Mouse (Mus musculus): ENCODE data around the gene Ptchd4.

Gene Ptchd4

DNA sequence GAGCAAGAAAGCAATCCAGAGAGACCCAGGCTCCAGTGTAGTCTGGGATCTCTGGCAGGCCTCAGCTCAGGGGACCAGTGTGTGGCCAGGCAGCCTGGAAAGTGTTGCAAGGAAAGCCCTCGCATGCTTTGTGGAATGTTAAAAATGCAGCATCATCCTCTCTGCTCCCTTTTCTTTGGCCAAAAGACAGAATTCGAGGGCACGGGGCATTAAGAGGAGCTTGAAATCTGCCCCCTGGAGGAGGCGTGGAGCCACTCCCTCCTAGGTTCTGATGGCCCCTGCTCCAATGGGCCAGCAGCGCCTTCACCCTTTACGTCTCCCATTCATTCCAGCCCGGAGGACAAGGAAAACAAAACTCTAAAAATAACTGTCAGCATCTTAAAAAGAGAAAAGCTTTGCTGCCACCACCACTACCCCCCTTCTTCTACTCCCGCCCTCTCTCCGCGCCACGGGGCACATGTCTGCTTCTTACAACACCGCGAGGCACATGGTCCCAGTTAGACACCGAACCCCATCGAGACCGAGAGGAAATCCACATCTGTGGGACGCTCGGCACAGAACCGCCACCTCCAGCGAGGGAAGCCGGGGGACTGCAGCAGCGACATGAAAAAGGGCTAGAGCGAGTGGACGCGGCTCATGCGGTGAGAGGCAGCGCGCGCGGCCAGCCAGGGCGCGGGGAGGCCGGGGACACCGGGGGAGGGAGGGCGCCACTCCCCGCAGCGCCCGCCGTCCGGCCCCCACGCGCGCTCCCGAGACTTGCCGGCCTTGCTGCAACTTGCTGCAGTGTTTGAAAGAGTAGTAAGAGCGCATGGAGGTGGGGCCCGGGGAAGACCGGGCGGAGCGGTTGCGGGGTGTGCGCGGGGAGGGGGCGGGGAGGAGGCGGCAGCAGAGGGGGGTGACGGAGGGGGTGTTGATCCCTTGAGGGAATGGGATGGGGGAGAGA, at the start of gene Ptchd4:
Gene Ptchd4 (plus strand): TSS at position 279 of the 943 bp plus-strand sequence.
- DNase-seq (ENCODE audit: low spot score in 2 of 2) = no peak

DNA sequence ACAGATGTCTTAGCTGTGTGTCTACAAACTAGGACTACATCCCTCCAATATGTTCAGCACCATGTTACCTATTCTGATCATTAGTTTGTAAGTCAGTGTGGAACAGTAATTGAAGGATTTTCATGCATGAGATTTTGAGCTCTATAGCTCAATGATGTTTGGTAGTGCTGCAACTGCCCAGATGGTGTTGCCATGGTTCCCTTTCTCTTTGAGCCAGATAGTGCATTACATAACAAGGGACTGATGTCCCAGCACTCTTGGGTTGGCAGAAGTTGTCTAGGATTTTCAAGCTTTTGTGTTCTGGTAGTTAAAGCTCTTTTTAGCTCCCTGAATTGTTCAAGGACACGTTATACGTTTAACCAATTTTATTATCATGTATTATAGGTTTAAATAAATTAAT, 38.9 kb upstream of the Ptchd4 start:
- DNase-seq (ENCODE audit: low spot score in 2 of 2) = no peak

DNA sequence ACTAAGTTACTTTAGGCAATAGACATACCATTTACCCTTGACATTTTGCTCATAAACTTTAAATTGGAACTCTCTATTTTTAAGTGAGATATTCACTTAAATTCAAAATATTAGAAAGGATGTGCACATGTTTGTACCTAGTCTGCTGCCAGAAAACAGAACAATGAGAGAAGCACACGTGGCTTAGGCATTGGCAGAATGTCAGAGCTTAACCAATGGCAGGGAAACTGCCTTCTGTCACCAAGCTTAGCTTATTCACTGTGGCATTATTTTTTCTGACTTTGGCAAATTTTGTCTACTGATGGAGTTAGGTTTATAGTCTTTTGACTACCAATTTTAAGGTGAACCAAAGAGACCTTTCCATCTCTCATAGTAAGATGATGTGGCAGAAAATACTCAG, 31.4 kb upstream of the Ptchd4 start:
- no peak for DNase-seq (ENCODE audit: low spot score in 2 of 2)

DNA sequence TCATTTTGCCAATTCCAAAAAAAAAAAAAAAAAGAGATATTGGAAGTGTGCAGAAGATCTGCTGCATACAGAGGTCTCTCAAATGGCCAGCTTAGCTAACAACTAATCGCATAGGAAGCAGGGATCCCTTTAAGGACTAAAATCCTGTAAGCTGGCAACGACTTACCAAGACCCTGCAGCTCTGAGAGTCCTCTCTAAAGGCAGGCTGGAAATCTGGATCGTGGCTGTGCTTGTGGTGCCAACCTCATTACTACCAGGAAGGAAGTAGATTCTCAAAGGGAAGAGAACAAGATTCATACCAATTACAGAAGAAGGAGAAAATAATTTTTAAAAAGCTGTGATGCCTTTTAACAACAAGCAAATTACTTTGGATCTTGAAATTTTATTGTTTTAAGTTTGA, 29.5 kb upstream of the Ptchd4 start:
- DNase-seq (ENCODE audit: low spot score in 2 of 2) = no peak

DNA sequence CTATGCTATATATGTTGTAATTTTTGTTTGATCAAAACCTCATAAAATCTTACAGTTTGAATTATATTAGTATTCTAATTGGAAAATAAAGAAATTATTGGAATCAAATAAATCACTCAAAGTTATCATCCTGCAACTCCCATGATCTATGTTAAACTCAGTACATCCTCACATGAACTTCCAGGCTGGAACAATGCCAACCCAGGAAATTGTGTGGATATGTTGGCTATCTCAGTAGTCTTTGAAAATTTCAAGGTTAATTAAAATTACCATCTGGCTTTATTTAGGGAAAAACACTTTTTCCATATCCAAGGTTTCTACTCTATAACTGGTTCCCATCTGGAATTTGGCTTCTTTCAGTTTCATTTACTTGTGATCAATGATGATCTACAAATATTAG, 25.4 kb upstream of the Ptchd4 start:
- DNase-seq (ENCODE audit: low spot score in 2 of 2) = no peak

DNA sequence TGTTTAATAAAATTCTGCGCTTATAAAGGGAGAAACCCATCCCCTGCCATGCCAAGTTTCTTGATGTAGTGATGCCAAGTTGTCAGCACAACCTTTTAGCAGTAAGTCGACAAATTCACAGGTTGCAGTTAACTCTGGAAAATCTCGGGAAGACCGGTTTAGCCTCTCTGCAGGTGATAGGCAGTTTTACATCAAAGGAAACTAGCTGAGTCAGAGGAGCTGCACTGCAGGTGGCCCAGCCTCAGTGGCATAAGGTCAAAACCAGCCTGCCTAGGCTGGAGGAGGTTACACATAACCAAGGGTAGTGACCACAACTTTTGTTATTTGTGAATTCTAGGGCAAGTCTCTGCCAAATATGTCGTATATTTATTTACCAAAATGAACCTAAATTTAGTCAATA, 24.0 kb upstream of the Ptchd4 start:
- no peak for DNase-seq (ENCODE audit: low spot score in 2 of 2)

DNA sequence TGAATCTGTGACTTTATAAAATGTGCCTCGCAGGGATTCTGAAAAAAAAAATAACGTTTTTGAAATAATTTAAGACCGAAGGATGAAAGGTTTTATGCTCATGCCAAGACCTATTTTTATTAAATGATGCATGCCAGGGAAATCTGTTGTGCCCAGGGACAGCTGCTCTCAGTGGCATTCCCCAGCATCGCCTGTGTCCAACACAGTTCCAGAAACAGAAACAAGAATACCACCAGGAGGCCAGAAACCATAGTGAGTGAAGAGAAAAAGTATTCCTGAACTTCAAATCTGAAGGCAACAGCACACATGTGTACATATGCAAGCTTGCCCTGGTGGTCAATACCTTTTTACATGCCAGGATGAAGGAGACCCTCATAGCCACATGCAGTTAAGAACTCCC, 17.8 kb upstream of the Ptchd4 start:
- DNase-seq (ENCODE audit: low spot score in 2 of 2) = no peak

DNA sequence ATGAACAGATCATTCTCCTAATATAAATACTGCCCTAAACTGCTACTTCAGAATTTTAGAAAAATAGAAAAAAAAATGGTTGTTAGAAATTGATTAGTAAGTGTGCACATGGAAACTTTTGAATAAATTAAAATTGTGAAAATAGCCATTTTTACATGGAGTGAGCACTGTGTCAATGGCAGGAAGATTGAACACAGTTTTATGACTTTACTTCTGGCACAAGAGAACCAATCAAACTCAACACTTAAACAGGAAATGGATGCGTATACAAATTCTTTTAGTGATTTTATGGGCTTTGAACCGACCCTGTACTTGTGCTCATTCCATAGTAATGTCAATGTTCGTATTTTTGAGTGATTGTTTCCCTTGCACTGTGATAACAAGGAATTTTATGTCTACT, 16.1 kb upstream of the Ptchd4 start:
- no peak for DNase-seq (ENCODE audit: low spot score in 2 of 2)

DNA sequence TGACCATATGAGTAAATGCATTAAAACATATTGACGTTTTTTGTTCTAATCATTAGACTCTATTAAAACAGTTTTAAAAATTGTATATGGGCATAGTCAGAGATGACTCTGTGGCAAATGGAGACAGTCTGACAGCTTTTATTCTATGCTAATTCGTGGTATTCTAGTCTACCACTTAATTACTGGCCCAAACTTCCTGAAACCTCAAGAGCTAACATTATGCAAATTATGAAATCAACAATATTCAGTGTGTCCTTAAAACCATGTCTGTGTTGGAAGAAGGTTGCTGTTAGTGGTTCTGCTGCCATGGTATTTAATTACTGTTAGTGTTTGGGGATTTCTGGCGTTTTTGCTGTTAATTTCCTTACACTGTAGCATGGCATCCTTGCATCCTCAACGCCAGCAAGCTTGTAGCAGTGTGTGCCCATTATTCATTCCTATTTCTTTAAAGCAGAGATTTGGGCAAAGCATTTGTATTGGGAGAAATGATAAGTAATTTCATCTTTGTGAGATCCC, 12.6 kb upstream of the Ptchd4 start:
- no peak for DNase-seq (ENCODE audit: low spot score in 2 of 2)

DNA sequence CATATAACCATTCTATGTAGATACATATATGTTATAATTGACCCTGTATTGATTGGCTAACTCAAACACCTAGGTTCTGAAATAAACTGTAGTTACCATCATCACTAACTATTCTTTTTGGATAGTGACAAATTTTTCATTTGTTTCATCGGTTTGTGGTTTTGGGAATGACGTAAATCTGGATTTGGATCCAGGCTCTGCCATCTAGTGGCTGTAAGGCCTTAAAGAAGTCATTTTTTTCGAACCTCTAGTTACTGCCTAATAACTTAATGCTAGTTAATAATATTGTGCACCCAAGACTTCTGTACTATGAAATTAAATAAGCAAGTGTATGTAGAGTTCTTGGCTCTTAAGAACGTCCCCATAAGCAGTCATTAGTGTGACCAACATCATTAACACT, 11.5 kb upstream of the Ptchd4 start:
- DNase-seq (ENCODE audit: low spot score in 2 of 2) = no peak

DNA sequence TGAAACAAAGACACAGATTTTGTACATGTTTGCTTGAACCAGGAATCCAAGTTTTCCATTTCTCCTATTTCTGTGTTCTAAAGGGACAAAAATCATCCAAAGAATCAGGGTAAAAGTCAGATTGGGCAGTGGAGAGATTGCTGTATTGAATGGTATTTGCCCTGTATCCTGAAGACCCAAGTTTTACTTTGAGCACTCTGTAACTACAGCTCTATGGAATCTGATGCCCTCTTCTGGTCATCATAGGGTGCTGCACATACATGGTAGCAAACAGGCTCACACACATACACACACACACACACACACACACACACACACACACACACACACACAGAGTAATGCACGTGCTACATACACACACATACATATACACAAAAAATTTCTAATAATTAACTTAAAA, 8.7 kb upstream of the Ptchd4 start:
- no peak for DNase-seq (ENCODE audit: low spot score in 2 of 2)

DNA sequence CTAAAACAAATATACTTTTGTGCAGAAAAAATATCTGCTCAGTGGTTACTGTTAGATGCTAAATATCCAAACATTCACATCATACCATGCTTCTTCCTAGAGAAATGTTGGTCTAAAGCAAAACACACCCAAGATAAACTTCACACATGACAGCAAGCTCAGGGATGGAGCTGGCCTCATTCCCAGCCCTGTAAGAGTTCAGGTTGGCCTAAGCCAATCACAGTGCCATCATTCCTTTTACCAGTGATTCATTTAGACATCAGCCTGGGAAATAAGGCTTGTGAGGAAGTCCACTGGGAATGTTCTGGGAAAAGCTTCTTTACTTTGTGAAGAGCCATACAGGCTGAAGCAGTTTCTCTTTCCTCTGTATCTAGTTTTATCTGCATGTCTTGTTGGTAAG, 5.6 kb upstream of the Ptchd4 start:
- DNase-seq (ENCODE audit: low spot score in 2 of 2) = no peak

DNA sequence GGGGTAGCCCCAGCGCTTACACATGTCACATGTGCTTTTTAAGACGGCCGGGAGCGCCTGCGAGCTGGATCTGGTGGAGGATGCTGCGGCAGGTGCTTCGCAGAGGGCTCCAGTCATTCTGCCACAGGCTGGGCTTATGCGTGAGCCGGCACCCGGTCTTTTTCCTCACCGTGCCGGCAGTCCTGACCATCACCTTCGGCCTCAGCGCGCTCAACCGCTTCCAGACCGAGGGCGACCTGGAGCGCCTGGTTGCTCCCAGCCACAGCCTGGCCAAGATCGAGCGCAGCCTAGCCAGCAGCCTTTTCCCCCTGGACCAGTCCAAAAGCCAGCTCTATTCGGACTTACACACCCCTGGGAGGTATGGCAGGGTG, 850 bp downstream of the Ptchd4 start:
- DNase-seq (ENCODE audit: low spot score in 2 of 2) = no peak

DNA sequence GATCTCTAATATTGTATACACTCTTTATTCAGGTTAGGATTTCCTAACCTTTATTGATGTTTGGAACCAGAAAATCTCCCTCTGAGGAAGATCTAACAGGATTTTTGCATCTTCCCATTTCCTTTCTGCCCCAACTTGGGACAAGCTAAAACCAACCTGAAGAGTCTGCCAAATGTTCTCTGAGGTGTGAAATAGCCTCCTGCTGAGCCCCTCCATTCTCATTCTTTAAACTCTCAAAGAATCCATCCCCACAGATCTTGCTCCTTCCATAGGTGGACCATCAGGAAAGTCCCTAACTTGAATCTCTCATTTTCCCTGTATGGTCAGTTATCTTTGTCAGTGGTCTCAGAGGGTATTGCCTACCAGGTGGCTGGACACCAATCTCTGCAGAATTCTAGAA, 20.0 kb downstream of the Ptchd4 start:
- no peak for DNase-seq (ENCODE audit: low spot score in 2 of 2)

DNA sequence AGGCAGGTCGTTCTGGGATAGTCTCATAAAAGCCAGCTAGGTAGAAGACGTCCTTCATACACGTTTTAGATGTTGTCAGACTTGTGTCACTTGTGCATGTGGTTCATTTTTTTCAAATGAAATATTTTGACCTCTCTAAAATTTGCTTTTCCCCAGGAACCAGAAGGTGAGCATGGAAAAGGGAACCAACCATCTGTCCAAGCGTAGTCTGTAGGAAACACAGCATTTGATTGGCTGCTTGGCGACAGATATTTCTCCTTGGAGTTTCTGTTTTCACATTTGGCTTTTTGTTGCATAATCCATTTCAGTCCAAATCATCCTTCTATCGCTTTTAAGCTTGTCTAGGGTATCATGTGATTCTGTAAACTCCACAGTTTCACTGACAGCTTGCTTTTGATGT, 20.8 kb downstream of the Ptchd4 start:
- no peak for DNase-seq (ENCODE audit: low spot score in 2 of 2)

DNA sequence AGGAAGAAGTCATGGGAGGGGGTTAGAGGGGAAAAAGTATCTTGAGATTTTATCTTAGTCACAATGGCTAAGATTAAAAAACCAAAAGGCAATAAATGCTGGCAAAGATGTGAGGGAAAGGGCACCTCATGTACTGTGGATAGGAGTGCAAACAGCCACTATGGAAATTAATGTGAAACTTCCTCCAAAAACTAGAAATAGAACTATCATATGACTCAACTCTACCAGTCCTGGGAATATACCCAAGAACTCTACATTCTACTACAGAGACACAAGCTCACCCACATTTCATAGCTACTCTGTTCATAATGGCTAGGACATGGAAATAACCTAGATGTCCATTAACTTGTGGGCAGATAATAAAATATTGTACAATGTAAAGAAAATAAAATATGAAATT, 30.3 kb downstream of the Ptchd4 start:
- DNase-seq (ENCODE audit: low spot score in 2 of 2) = no peak

DNA sequence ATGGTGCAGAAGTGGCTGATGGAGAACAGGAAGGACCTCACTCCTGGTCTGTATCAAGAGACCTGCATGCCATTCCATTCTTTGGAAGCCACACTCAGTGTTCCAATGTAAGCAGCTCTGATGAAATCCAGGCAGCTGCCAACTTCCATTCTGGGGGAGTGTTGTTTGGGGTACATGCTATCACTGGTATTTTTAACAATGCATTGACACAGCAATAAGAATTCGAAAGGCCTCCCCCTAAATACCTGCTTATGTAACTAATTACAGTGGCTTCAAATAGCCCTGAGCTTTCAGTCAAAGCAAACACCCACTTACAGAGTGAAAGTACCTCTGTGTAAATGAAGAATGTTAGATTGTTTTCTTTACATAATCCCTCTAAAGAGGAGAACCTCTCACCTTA, 42.7 kb downstream of the Ptchd4 start:
- DNase-seq (ENCODE audit: low spot score in 2 of 2) = no peak

DNA sequence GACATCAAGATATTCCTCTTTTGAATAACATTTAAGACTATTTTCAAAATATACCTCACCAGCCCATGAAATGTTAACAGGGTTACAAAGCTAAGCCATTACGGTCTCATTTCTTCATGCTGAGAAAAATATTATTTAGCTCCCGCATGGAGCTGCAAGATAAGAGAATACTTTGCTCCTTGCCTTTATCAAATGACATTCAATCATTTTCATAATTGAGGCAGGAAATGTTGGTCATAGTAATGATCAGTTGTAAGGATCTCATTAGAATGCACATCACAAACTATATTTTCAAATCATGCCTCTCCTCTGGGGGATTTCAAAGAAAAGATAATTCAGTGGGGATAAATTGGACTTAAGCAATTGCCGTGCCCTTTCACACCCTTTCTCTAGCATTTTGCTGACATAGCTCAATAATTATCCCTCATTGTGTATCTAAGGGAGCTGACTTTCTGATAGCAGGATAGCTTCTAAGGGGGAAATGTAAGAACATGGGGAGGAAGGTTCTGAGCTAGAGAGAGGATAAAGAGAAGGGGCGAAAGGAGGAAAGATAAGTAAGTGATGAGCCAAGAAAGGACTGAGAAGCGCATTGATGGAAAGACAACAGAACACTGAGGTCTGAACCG, 47.5 kb downstream of the Ptchd4 start:
- no peak for DNase-seq (ENCODE audit: low spot score in 2 of 2)

DNA sequence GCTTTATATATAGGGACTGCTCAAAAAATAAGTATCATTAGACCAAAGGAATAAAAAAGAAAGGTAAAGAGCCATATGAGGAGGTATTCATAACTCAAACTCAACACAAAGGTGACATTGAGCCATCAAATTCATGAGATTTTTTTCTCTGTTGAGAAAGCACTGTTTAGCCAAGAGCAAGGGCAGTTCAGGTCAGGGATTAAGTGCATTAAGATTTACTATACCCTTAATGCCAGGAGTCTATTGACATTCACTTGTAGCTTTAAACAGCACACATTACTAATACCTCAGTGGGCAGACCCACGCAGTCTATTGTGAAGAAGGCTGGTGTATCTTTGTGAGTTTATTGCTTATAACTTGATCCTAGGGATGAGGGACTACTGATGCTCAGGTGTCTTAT, 49.0 kb downstream of the Ptchd4 start:
- no peak for DNase-seq (ENCODE audit: low spot score in 2 of 2)

DNA sequence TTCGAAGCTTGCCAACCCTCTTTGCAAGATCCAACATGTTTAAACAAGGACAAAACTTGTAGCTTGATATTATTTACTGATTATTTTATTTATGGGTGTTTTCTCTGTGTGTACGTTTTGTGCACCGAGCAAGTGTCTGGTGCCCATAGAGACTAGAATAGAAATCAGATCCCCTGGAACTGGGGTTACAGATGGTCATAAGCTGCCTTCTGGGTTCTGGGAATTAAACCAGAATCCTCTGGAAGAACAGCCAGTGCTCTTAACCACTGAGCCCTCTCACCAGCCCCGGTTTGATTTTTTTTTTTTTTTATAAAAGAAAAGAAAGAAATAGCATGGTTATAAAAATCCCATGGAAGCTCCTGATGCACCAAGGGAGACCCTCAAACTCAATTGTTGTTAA, 59.1 kb downstream of the Ptchd4 start:
- DNase-seq (ENCODE audit: low spot score in 2 of 2) = no peak

DNA sequence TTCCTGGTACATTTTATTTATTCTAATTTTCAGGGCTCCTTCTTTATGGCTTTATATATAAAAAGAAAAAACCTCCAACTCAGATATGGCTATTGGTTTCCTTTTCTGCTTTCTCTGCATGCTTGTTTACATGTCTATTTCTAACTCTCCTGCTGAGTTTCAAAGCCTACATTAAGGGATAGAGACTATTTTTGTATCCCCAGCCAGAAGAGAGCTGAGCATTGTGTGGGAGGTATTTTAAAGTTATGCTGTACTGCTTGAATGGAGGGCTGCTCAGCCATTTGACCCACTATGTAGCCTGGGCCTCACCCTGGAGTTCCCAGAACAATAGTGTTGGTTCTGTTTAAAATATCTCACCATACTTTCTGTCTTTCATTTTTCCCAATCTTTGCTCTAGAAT, 77.3 kb downstream of the Ptchd4 start:
- no peak for DNase-seq (ENCODE audit: low spot score in 2 of 2)

DNA sequence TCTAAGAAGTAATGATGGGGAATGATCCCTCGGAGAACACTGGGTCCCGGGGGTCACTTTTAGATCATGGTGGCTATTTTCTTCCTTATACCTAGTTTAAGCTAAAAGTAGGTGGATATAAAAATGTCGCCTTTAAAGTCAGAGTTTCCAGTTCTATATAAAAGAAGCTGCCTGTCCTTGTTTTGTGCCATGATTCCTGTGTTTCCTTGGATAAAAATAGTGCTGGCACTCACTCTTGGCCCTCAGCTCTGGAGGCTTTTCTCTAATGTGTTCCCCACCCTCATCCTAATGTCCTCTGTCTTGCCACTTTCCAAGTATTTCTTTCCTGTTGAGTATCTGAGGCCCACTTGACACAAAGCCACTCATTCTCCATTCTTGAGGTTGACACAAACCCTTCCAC, 79.6 kb downstream of the Ptchd4 start:
- DNase-seq (ENCODE audit: low spot score in 2 of 2) = no peak

DNA sequence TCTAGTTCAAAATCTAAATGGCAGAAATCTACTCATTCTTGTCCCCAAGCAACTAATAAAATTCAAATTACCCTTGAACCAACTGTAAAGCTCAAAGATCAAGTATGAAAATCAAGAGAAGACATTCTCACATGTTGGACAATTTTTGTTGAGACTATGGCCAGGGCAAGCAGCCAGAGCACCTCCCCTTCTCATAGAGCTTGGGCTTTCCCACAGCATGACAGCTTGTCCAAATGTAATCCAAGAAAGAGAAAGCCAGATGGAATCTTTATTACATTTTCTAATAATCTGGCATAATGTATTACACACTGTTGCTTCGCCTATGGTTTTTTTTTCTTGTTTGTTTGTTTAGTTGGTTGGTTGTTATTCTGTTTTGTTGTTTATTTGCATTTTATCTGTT, 102.7 kb downstream of the Ptchd4 start:
- no peak for DNase-seq (ENCODE audit: low spot score in 2 of 2)

Measured in spleen, postnatal 14 days (tissue).